Mouse (Mus musculus) stomach, embryonic 14.5 days (tissue): ENCODE results near the gene Pde7b. TPM values are rescaled to one million over a fixed set of nuclear protein-coding genes. Genes with fewer than 3 reads are reported as not detected.

Source experiments
- ATAC-seq: fragments of 200-750 bp; cut with Nextera tagmentation; 2 replicates; pipeline ENCODE4 v1.8.0; 2017; ENCODE audit warnings: low read depth, moderate TSS enrichment; ENCODE audit not compliant: insufficient number of reproducible peaks, insufficient read depth, low FRiP score
- H3K27ac ChIP-seq: fragments of 300-500 bp; sonication (generic); 2 replicates; pipeline ENCODE4 v1.5.1; 2014; ENCODE audit warnings: mild to moderate bottlenecking, low read length, moderate library complexity, mixed read lengths
- H3K27me3 ChIP-seq: fragments of 300-500 bp; sonication (generic); 2 replicates; pipeline ENCODE4 v1.6.1; 2014; ENCODE audit warnings: low read length, control low read depth, mixed read lengths; ENCODE audit not compliant: control insufficient read depth, insufficient read depth
- H3K36me3 ChIP-seq: fragments of 300-500 bp; sonication (generic); 2 replicates; pipeline ENCODE4 v1.6.1; 2014; ENCODE audit warnings: mild to moderate bottlenecking, control low read depth, low read length, moderate library complexity, mixed read lengths; ENCODE audit not compliant: control insufficient read depth, insufficient read depth
- H3K4me1 ChIP-seq: fragments of 300-500 bp; sonication (generic); 2 replicates; pipeline ENCODE4 v1.6.1; 2014; ENCODE audit warnings: low read length, control low read depth, mixed read lengths; ENCODE audit not compliant: control insufficient read depth, insufficient read depth
- H3K4me2 ChIP-seq: fragments of 300-500 bp; sonication (generic); replicated peaks from 2 replicates; pipeline ENCODE4 v1.6.1; 2014; ENCODE audit warnings: low read depth, low read length, control low read depth
- H3K4me3 ChIP-seq: fragments of 300-500 bp; sonication (generic); 2 replicates; pipeline ENCODE4 v1.5.1; 2014; ENCODE audit warnings: low read depth, low read length, control low read depth
- H3K9ac ChIP-seq: fragments of 300-500 bp; sonication (generic); replicated peaks from 2 replicates; pipeline ENCODE4 v1.6.1; 2014; ENCODE audit warnings: low read depth, mild to moderate bottlenecking, control low read depth, low read length, moderate library complexity, mixed read lengths
- H3K9me3 ChIP-seq: fragments of 300-500 bp; sonication (generic); 2 replicates; pipeline ENCODE4 v1.6.1; 2016; ENCODE audit warnings: low read depth, low read length, control low read depth; ENCODE audit not compliant: control insufficient read depth
- WGBS: fragments of 180-500 bp; shearing (Covaris S2); extraction: QIAGEN DNeasy Blood & Tissue Kit; methylation state at CpG from one replicate; pipeline ENCODE4 v1.1.7; 2014; 5-methylcytosine and 5-hydroxymethylcytosine counted together
- polyA plus RNA-seq: library from polyadenylated mRNA; unstranded; fragments of >200 nt; fragmentation: Nextera tagmentation; extraction: Ambion mirVana; gene quantifications from 2 replicates; pipeline ENCODE4 v1.2.1, GENCODE M21; 2014

Pde7b gene
- polyA plus RNA-seq, 1 experiment from 2014 or later = 6.5 TPM

- no peak overlapping the region for H3K27ac ChIP-seq
- WGBS = 97% methylated on average over 1 of the region's 1 CpGs
- H3K4me1 ChIP-seq = no peaks in the 10 kb centered on the region
These were observed 28.0 kb upstream of the Pde7b start for GRCm38 (mm10) chr10:20752883-20753282.

GRCm38 (mm10) chr10:20750642-20751251 lies 25.9 kb upstream of the Pde7b start:
- 88% methylated on average over 5 of the region's 5 CpGs for WGBS
- ATAC-seq = no peak
- no peak overlapping the region for H3K9ac ChIP-seq
- no peak overlapping the region for H3K4me2 ChIP-seq
- no peaks in the 10 kb centered on the region for H3K4me1 ChIP-seq
- H3K27me3 ChIP-seq = no peaks in the 10 kb centered on the region
- H3K27ac ChIP-seq = no peak overlapping the region
- no peaks in the 10 kb centered on the region for H3K36me3 ChIP-seq
- no peak overlapping the region for H3K4me3 ChIP-seq
- H3K9me3 ChIP-seq = no peaks in the 10 kb centered on the region

More at GRCm38 (mm10) chr10:20752883-20753282, 28.0 kb upstream of the Pde7b start:
- ATAC-seq = no peak
- Histone ChIP-seq H3K4me2 (no peak overlapping the region), H3K9me3 (no peaks in the 10 kb centered on the region), H3K36me3 (no peaks in the 10 kb centered on the region), H3K4me3 (no peak overlapping the region), H3K9ac (no peak overlapping the region), H3K27me3 (no peaks in the 10 kb centered on the region)

GRCm38 (mm10) chr10:20748938-20749337 lies 24.1 kb upstream of the Pde7b start:
- Histone ChIP-seq H3K4me1 (no peaks in the 10 kb centered on the region), H3K4me2 (no peak overlapping the region), H3K4me3 (no peak overlapping the region), H3K9ac (no peak overlapping the region), H3K27ac (no peak overlapping the region), H3K36me3 (no peaks in the 10 kb centered on the region), H3K27me3 (no peaks in the 10 kb centered on the region), H3K9me3 (no peaks in the 10 kb centered on the region)
- WGBS = 88% methylated on average over 8 of the region's 8 CpGs
- ATAC-seq = no peak

GRCm38 (mm10) chr10:20747229-20747628 lies 22.4 kb upstream of the Pde7b start:
- no peak for ATAC-seq
- H3K9me3 ChIP-seq = no peaks in the 10 kb centered on the region
- 89% methylated on average over 4 of the region's 4 CpGs for WGBS
- H3K27ac ChIP-seq = no peak overlapping the region
- H3K36me3 ChIP-seq = no peaks in the 10 kb centered on the region
- no peak overlapping the region for H3K9ac ChIP-seq
- H3K4me2 ChIP-seq = no peak overlapping the region
- H3K4me1 ChIP-seq = no peaks in the 10 kb centered on the region
- no peak overlapping the region for H3K4me3 ChIP-seq
- H3K27me3 ChIP-seq = no peaks in the 10 kb centered on the region

GRCm38 (mm10) chr10:20739801-20740200 lies 14.9 kb upstream of the Pde7b start:
- 82% methylated on average over 3 of the region's 3 CpGs for WGBS
- Histone ChIP-seq H3K27ac (no peak overlapping the region), H3K36me3 (no peaks in the 10 kb centered on the region), H3K4me3 (no peak overlapping the region), H3K4me1 (no peaks in the 10 kb centered on the region), H3K27me3 (no peaks in the 10 kb centered on the region), H3K9me3 (no peaks in the 10 kb centered on the region), H3K4me2 (no peak overlapping the region), H3K9ac (no peak overlapping the region)
- no peak for ATAC-seq

- no peak overlapping the region for H3K4me2 ChIP-seq
- no peak overlapping the region for H3K27ac ChIP-seq
- no peak overlapping the region for H3K9ac ChIP-seq
- ATAC-seq = no peak
- H3K4me1 ChIP-seq = no peaks in the 10 kb centered on the region
- no peaks in the 10 kb centered on the region for H3K36me3 ChIP-seq
- H3K9me3 ChIP-seq = no peaks in the 10 kb centered on the region
- WGBS = 51% methylated on average over 4 of the region's 4 CpGs
- no peak overlapping the region for H3K4me3 ChIP-seq
- H3K27me3 ChIP-seq = no peaks in the 10 kb centered on the region
These were observed 12.3 kb upstream of the Pde7b start for GRCm38 (mm10) chr10:20737146-20737545.

- Histone ChIP-seq H3K27ac (no peak overlapping the region), H3K9me3 (no peaks in the 10 kb centered on the region), H3K4me1 (no peaks in the 10 kb centered on the region), H3K9ac (no peak overlapping the region), H3K36me3 (no peaks in the 10 kb centered on the region), H3K4me3 (no peak overlapping the region), H3K27me3 (no peaks in the 10 kb centered on the region), H3K4me2 (no peak overlapping the region)
- ATAC-seq = no peak
- 55% methylated on average over 3 of the region's 3 CpGs for WGBS
These were observed 11.0 kb upstream of the Pde7b start for GRCm38 (mm10) chr10:20735775-20736449.

GRCm38 (mm10) chr10:20733576-20733975 lies 8.7 kb upstream of the Pde7b start:
- H3K4me2 ChIP-seq = no peak overlapping the region
- 62% methylated on average over 5 of the region's 5 CpGs for WGBS
- no peak overlapping the region for H3K27ac ChIP-seq
- no peaks in the 10 kb centered on the region for H3K4me1 ChIP-seq
- H3K9me3 ChIP-seq = no peaks in the 10 kb centered on the region
- H3K27me3 ChIP-seq = no peaks in the 10 kb centered on the region
- H3K4me3 ChIP-seq = no peak overlapping the region
- H3K36me3 ChIP-seq = no peaks in the 10 kb centered on the region
- no peak overlapping the region for H3K9ac ChIP-seq
- no peak for ATAC-seq

- Histone ChIP-seq H3K4me2 (no peak overlapping the region), H3K36me3 (no peaks in the 10 kb centered on the region), H3K9ac (no peak overlapping the region), H3K4me1 (no peaks in the 10 kb centered on the region), H3K27me3 (no peaks in the 10 kb centered on the region), H3K27ac (no peak overlapping the region), H3K4me3 (no peak overlapping the region), H3K9me3 (no peaks in the 10 kb centered on the region)
- no peak for ATAC-seq
- 42% methylated on average over 2 of the region's 2 CpGs for WGBS
These were observed 7.3 kb upstream of the Pde7b start for GRCm38 (mm10) chr10:20732180-20732579.
